ENCODE assay signal across 31 mouse cellular contexts in the genomic region with DNA sequence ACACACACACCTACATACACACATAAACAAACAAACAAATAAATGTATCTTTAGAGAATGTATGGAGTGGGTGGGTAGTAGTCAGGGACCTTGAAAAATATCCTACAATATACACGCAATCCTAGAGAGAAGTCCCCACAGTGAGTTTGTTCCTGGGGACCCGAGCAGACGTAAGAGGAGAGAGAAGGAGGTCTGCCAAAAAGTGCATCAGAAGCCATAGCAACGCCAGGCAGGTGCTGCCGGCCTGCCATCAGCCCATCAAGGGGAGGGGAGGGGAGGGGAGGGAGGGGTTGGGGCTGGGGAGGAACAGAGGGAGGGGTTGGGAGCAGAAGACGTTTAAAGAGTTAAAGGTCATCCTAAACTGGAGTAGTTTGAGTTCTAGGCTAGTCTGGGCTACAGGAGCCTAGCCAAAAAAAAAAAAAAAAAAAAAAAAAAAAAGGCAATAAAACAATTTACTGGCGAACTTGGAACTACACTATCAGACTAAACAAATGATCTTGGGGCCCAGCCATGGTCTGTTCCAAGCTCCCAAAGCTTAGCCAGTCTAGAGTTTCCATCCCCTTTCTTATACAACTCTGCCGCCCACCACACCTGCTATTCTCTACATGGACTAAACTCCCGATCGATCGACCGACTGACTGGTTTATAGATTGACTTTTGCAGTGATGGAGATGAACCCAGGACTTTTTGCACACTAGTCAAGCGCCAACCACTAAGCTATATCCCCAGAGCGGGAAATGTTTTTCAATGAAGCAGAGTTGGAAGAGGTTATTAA. TPM values are rescaled to one million over a fixed set of nuclear protein-coding genes. Genes with fewer than 3 reads are reported as not detected.
DNase-seq lines count a peak whose midpoint lies in the region; ATAC-seq and TF ChIP-seq lines count a peak whose summit lies in the region.
"Had no signal": no experiment of that assay in that cellular context is flagged by ENCODE, and none has a peak within 500 bp of the region (broad histone marks: within the 10 kb centered on the region; RNA-seq: fewer than 3 reads in every experiment).

No protein-coding gene starts in this region.

- H3K27ac ChIP-seq in lung, embryonic 14.5 days (ENCODE audit: low read depth), result 0 out of 2 replicates have a peak overlapping the region, but pooled peaks have one; percentile 18
- H3K27ac ChIP-seq in embryonic facial prominence, embryonic 10.5 days (replicated peaks), result 0 out of 2 replicates have a peak overlapping the region, but pooled peaks have one; percentile 14
- peak overlapping the region; percentile 95 for H3K27ac ChIP-seq in small intestine, adult 2 months (ENCODE audit: insufficient read depth, low read depth, low read length)
- H3K27ac ChIP-seq: heart, adult 2 months; kidney, postnatal 0 days; limb, embryonic 15.5 days; liver, embryonic 14.5 days; neural tube, embryonic 12.5 days had no signal

- no peak overlapping the region for H3K4me2 ChIP-seq in lung, embryonic 14.5 days
- H3K4me2 ChIP-seq: neural tube, embryonic 12.5 days had no signal

- H3K4me1 ChIP-seq in lung, embryonic 14.5 days (ENCODE audit: insufficient read depth), result 0 out of 2 replicates have a peak, but pooled peaks cover 6% of the 10 kb centered on the region
- H3K4me1 ChIP-seq in embryonic facial prominence, embryonic 10.5 days, result peaks cover 37% of the 10 kb centered on the region
- H3K4me1 ChIP-seq in small intestine, adult 2 months (ENCODE audit: control insufficient read depth, insufficient read depth, insufficient read length, low read length), result peaks cover 33% of the 10 kb centered on the region; the same call in 1 of the 2 replicates

- no peak for ATAC-seq in lung, embryonic 14.5 days (ENCODE audit: insufficient read depth)
- ATAC-seq: forebrain, postnatal 0 days had no signal

- H3K27me3 ChIP-seq in lung, embryonic 14.5 days (ENCODE audit: insufficient read depth, low read length), result no peaks in the 10 kb centered on the region
- peaks cover 8% of the 10 kb centered on the region; the same call in 1 of the 2 replicates for H3K27me3 ChIP-seq in embryonic facial prominence, embryonic 10.5 days (replicated peaks; ENCODE audit: low read depth, poor library complexity, severe bottlenecking)
- no peaks in the 10 kb centered on the region for H3K27me3 ChIP-seq in small intestine, adult 2 months (ENCODE audit: control insufficient read depth, insufficient read depth, low read length)
- H3K27me3 ChIP-seq: CH12.LX; embryonic facial prominence, embryonic 13.5 days; heart, embryonic 12.5 days; limb, embryonic 15.5 days; neural tube, embryonic 12.5 days had no signal

- H3K36me3 ChIP-seq in lung, embryonic 14.5 days (ENCODE audit: insufficient read depth), result no peaks in the 10 kb centered on the region
- H3K36me3 ChIP-seq in embryonic facial prominence, embryonic 10.5 days (replicated peaks), result no peaks in the 10 kb centered on the region
- no peaks in the 10 kb centered on the region for H3K36me3 ChIP-seq in small intestine, adult 2 months (ENCODE audit: control insufficient read depth, insufficient read depth, low read length)
- H3K36me3 ChIP-seq: embryonic facial prominence, embryonic 13.5 days; forebrain, embryonic 10.5 days; heart, embryonic 12.5 days; limb, embryonic 10.5 days; limb, embryonic 15.5 days; midbrain, embryonic 10.5 days; neural tube, embryonic 12.5 days had no signal

- DNase-seq in cerebellum, postnatal 10 days, result peak; percentile 34 to 39
- no peak for DNase-seq in cerebellum, adult 8-10 months
- DNase-seq in lung, embryonic 14.5 days, result peak; percentile 30
- no peak for DNase-seq in lung, postnatal 4 days
- peak; percentile 5 for DNase-seq in embryonic facial prominence, embryonic 10.5 days (ENCODE audit: low spot score)
- no peak for DNase-seq in retina, postnatal 1 day
- no peak for DNase-seq in T-cell, adult 2 months (ENCODE audit: low spot score)
- DNase-seq: adrenal gland, adult 2 months; cerebellum, adult 9-10 months; embryo, embryonic 11 days; forebrain, postnatal 0 days; heart, adult 2 months; heart, postnatal 4 days; kidney, adult 8-10 months; layer of hippocampus, postnatal 36 days; lung, adult 2 months; lung, postnatal 14 days; thymus, adult 2 months; thymus, postnatal 36 days had no signal

- no peak overlapping the region for H3K9ac ChIP-seq in lung, embryonic 14.5 days
- H3K9ac ChIP-seq: embryonic facial prominence, embryonic 13.5 days; forebrain, postnatal 0 days; heart, embryonic 12.5 days; limb, embryonic 15.5 days; liver, embryonic 14.5 days; neural tube, embryonic 12.5 days had no signal

- WGBS in lung, embryonic 14.5 days, result 61% methylated on average over 14 of the region's 14 CpGs
- 77% methylated on average over 14 of the region's 14 CpGs for WGBS in embryonic facial prominence, embryonic 10.5 days
- WGBS in small intestine, adult 2 months, result 24% methylated on average over 14 of the region's 14 CpGs

- H3K4me3 ChIP-seq in lung, embryonic 14.5 days (ENCODE audit: low read depth, low read length), result no peak overlapping the region
- H3K4me3 ChIP-seq in embryonic facial prominence, embryonic 10.5 days, result no peak overlapping the region
- H3K4me3 ChIP-seq in small intestine, adult 2 months (ENCODE audit: low read depth, low read length), result no peak overlapping the region
- H3K4me3 ChIP-seq: heart, adult 2 months; heart, embryonic 12.5 days; limb, embryonic 10.5 days; limb, embryonic 15.5 days; neural tube, embryonic 12.5 days had no signal

- no peak for TF ChIP-seq CTCF in lung, embryonic 14.5 days (IDR thresholded peaks at IDR 0.05; ENCODE audit: low read depth)
- TF ChIP-seq CTCF in small intestine, adult 2 months (IDR thresholded peaks at IDR 0.05; ENCODE audit: extremely low read depth, insufficient read length, insufficient replicate concordance, low read depth, low read length), result no peak

- no peaks in the 10 kb centered on the region for H3K9me3 ChIP-seq in lung, embryonic 14.5 days (ENCODE audit: low read depth, low read length)
- no peaks in the 10 kb centered on the region for H3K9me3 ChIP-seq in embryonic facial prominence, embryonic 10.5 days
- H3K9me3 ChIP-seq: embryonic facial prominence, embryonic 13.5 days; forebrain, embryonic 10.5 days; heart, embryonic 12.5 days; limb, embryonic 10.5 days; limb, embryonic 15.5 days; midbrain, embryonic 10.5 days; neural tube, embryonic 12.5 days had no signal

- no peak for TF ChIP-seq POLR2A in small intestine, adult 2 months (IDR thresholded peaks at IDR 0.05; ENCODE audit: low read depth, low read length)

RNA-seq across cellular contexts. Expression of a gene that starts 24.4 kb away (rescaled TPM):
- polyA plus RNA-seq in lung, embryonic 14.5 days (2014; fragmentation: Nextera tagmentation; extraction: Ambion mirVana), result 341 and 349 TPM in 2 replicates
- polyA plus RNA-seq in embryonic facial prominence, embryonic 10.5 days (2016; fragmentation: Nextera tagmentation; extraction: Ambion mirVana), result 76.2 and 81.0 TPM in 2 replicates
- polyA plus RNA-seq in small intestine, adult 2 months (2012; rRNA removed), result 511 and 1,756 TPM in 2 replicates
- polyA plus RNA-seq: adrenal gland, adult 2 months; myocyte had no signal

Comparison
In these comparisons a context has a peak if more than half of its experiments do, and no peak if none do; other contexts are left out.
1. DNase-seq: peak in cerebellum, postnatal 10 days (2 of 2), lung, embryonic 14.5 days (single experiment) and embryonic facial prominence, embryonic 10.5 days (single experiment); none in cerebellum, adult 8-10 months (single experiment), lung, postnatal 4 days (0 of 2), retina, postnatal 1 day (single experiment) and T-cell, adult 2 months (single experiment).
2. H3K27ac ChIP-seq: peak in every context shown above with its lines; median percentile 95 in small intestine, adult 2 months; 18 in lung, embryonic 14.5 days; 14 in embryonic facial prominence, embryonic 10.5 days.